Mouse (Mus musculus) embryonic fibroblast, embryonic 13.5 days (primary cell): ENCODE data around the gene Irak4. TPM values are rescaled to one million over a fixed set of nuclear protein-coding genes. Genes with fewer than 3 reads are reported as not detected.

Experiments used
- H3K27ac ChIP-seq: 2 replicates; pipeline ENCODE4 v1.5.1; 2012; ENCODE audit warnings: low read length, control low read depth, inconsistent platforms; ENCODE audit not compliant: insufficient read depth
- H3K4me1 ChIP-seq: 2 replicates; pipeline ENCODE4 v1.6.1; 2011; ENCODE audit warnings: low read length; ENCODE audit not compliant: control insufficient read depth, insufficient read depth
- H3K4me3 ChIP-seq: 2 replicates; pipeline ENCODE4 v1.5.1; 2011; ENCODE audit warnings: mild to moderate bottlenecking, control low read depth, low read length; ENCODE audit not compliant: insufficient read depth
- CTCF ChIP-seq: IDR thresholded peaks from 2 replicates; pipeline ENCODE4 v1.5.1; 2011; ENCODE audit warnings: mild to moderate bottlenecking, control low read depth, low read length, moderate library complexity, borderline replicate concordance; ENCODE audit not compliant: insufficient read depth
- POLR2A ChIP-seq: IDR thresholded peaks from 2 replicates; pipeline ENCODE4 v1.6.1; 2011; ENCODE audit warnings: low read depth, mild to moderate bottlenecking, control low read depth, low read length, moderate library complexity
- polyA plus RNA-seq: library from polyadenylated mRNA; stranded (reverse); fragments of >200 nt; gene quantifications from 2 replicates; pipeline ENCODE4 v1.2.4, GENCODE M21; 2011; ENCODE audit warnings: low read depth; ENCODE audit not compliant: missing spikeins, insufficient read length

Gene Irak4
- polyA plus RNA-seq, 1 experiment = 9.2 TPM

GRCm38 (mm10) chr15:94584738-94585137 is 41.3 kb downstream of the Irak4 start:
- H3K4me3 ChIP-seq = no peak overlapping the region
- H3K27ac ChIP-seq = no peak overlapping the region
- no peaks in the 10 kb centered on the region; the same call in none of the 2 replicates for H3K4me1 ChIP-seq
- TF ChIP-seq POLR2A (no peak), CTCF (no peak)

- TF ChIP-seq CTCF = no peak
- no peak for TF ChIP-seq POLR2A
- Histone ChIP-seq H3K4me1 (no peaks in the 10 kb centered on the region; the same call in none of the 2 replicates), H3K4me3 (peak overlapping the region; percentile 21; the same call in 1 of the 2 replicates), H3K27ac (no peak overlapping the region)
Observed at GRCm38 (mm10) chr15:94587826-94588715, 44.6 kb downstream of the Irak4 start.

- TF ChIP-seq CTCF (no peak), POLR2A (peak; percentile 62)
Observed at GRCm38 (mm10) chr15:94589219-94590075, 46.0 kb downstream of the Irak4 start, which contains the start of gene Twf1. TSS of gene Twf1 (minus strand) at chr15:94589889.

GRCm38 (mm10) chr15:94590083-94590482 is 46.6 kb downstream of the Irak4 start:
- TF ChIP-seq CTCF (no peak), POLR2A (peak; percentile 24)
- H3K4me1 ChIP-seq = no peaks in the 10 kb centered on the region; the same call in none of the 2 replicates
- peak overlapping the region; percentile 14; the same call in 1 of the 2 replicates for H3K4me3 ChIP-seq
- H3K27ac ChIP-seq = no peak overlapping the region

More at GRCm38 (mm10) chr15:94589219-94590075, 46.0 kb downstream of the Irak4 start, which contains the start of gene Twf1:
- Histone ChIP-seq H3K4me3 (peak within 1 kb of the TSS; percentile 100), H3K4me1 (no peaks in the 10 kb centered on the region; the same call in none of the 2 replicates), H3K27ac (peak within 1 kb of the TSS; percentile 53; the same call in 1 of the 2 replicates)

- no peak overlapping the region for H3K27ac ChIP-seq
Observed at GRCm38 (mm10) chr15:94591356-94591755, 47.9 kb downstream of the Irak4 start.

GRCm38 (mm10) chr15:94593586-94593985 is 50.1 kb downstream of the Irak4 start:
- TF ChIP-seq CTCF (no peak), POLR2A (no peak)

More at GRCm38 (mm10) chr15:94591356-94591755, 47.9 kb downstream of the Irak4 start:
- no peak for TF ChIP-seq POLR2A
- no peak for TF ChIP-seq CTCF
- Histone ChIP-seq H3K4me3 (no peak overlapping the region), H3K4me1 (no peaks in the 10 kb centered on the region; the same call in none of the 2 replicates)

GRCm38 (mm10) chr15:94600145-94600707 is 56.8 kb downstream of the Irak4 start:
- no peaks in the 10 kb centered on the region for H3K4me1 ChIP-seq

More at GRCm38 (mm10) chr15:94593586-94593985, 50.1 kb downstream of the Irak4 start:
- Histone ChIP-seq H3K4me3 (no peak overlapping the region), H3K4me1 (no peaks in the 10 kb centered on the region), H3K27ac (no peak overlapping the region)

GRCm38 (mm10) chr15:94601339-94601738 is 57.9 kb downstream of the Irak4 start:
- Histone ChIP-seq H3K27ac (no peak overlapping the region), H3K4me3 (no peak overlapping the region), H3K4me1 (no peaks in the 10 kb centered on the region)
- peak; percentile 50; the same call in 1 of the 2 replicates for TF ChIP-seq CTCF
- TF ChIP-seq POLR2A = no peak

More at GRCm38 (mm10) chr15:94600145-94600707, 56.8 kb downstream of the Irak4 start:
- Histone ChIP-seq H3K27ac (no peak overlapping the region), H3K4me3 (no peak overlapping the region)
- TF ChIP-seq POLR2A (no peak), CTCF (no peak)

- TF ChIP-seq POLR2A (no peak), CTCF (no peak)
- Histone ChIP-seq H3K4me1 (no peaks in the 10 kb centered on the region), H3K4me3 (no peak overlapping the region), H3K27ac (no peak overlapping the region)
Observed at GRCm38 (mm10) chr15:94602441-94602840, 59.0 kb downstream of the Irak4 start.
